Mouse (Mus musculus) hindbrain, embryonic 15.5 days (tissue): Measurements from ENCODE around the gene Agxt. TPM values are rescaled to one million over a fixed set of nuclear protein-coding genes. Genes with fewer than 3 reads are reported as not detected.

Source experiments
- ATAC-seq: fragments of 200-750 bp; cut with Nextera tagmentation; 2 replicates; pipeline ENCODE4 v1.8.0; 2017; ENCODE audit warnings: low read depth, moderate number of reproducible peaks, moderate TSS enrichment; ENCODE audit not compliant: low FRiP score
- H3K27ac ChIP-seq: fragments of 300-500 bp; sonication (generic); replicated peaks from 2 replicates; pipeline ENCODE4 v1.5.1; 2015; ENCODE audit warnings: mild to moderate bottlenecking, inconsistent platforms
- H3K27me3 ChIP-seq: fragments of 300-500 bp; sonication (generic); 2 replicates; pipeline ENCODE4 v1.6.1; 2015; ENCODE audit warnings: control low read depth, inconsistent platforms
- H3K36me3 ChIP-seq: fragments of 300-500 bp; sonication (generic); 2 replicates; pipeline ENCODE4 v1.6.1; 2015; ENCODE audit warnings: control low read depth, inconsistent platforms
- H3K4me1 ChIP-seq: fragments of 300-500 bp; sonication (generic); replicated peaks from 2 replicates; pipeline ENCODE4 v1.6.1; 2015; ENCODE audit warnings: control low read depth, inconsistent platforms
- H3K4me2 ChIP-seq: fragments of 300-500 bp; sonication (generic); 2 replicates; pipeline ENCODE4 v1.6.1; 2015; ENCODE audit warnings: moderate library complexity, mild to moderate bottlenecking, inconsistent platforms
- H3K4me3 ChIP-seq: fragments of 300-500 bp; sonication (generic); 2 replicates; pipeline ENCODE4 v1.5.1; 2015; ENCODE audit warnings: mild to moderate bottlenecking, inconsistent platforms
- H3K9ac ChIP-seq: fragments of 300-500 bp; sonication (generic); 2 replicates; pipeline ENCODE4 v1.6.1; 2015; ENCODE audit warnings: inconsistent platforms
- H3K9me3 ChIP-seq: fragments of 300-500 bp; sonication (generic); 2 replicates; pipeline ENCODE4 v1.6.1; 2016; ENCODE audit warnings: control low read depth, inconsistent platforms
- WGBS: fragments of 180-500 bp; shearing (Covaris S2); methylation state at CpG from one replicate; pipeline ENCODE4 v1.1.7; 2015; 5-methylcytosine and 5-hydroxymethylcytosine counted together
- polyA plus RNA-seq: library from polyadenylated mRNA; unstranded; fragments of >200 nt; fragmentation: Nextera tagmentation; extraction: Ambion mirVana; gene quantifications from 2 replicates; pipeline ENCODE4 v1.2.1, GENCODE M21; 2015

Gene Agxt
- polyA plus RNA-seq, 1 experiment from 2014 or later = not detected

- no peaks in the 10 kb centered on the region for H3K9me3 ChIP-seq
- H3K36me3 ChIP-seq = no peaks in the 10 kb centered on the region
- WGBS = 21% methylated on average over 6 of the region's 6 CpGs
- H3K9ac ChIP-seq = no peak overlapping the region
- H3K27ac ChIP-seq = no peak overlapping the region
- H3K27me3 ChIP-seq = 0 out of 2 replicates have a peak, but pooled peaks cover 3% of the 10 kb centered on the region
- no peak for ATAC-seq
- H3K4me2 ChIP-seq = peak overlapping the region; percentile 99
- H3K4me1 ChIP-seq = peaks cover 19% of the 10 kb centered on the region
- 0 out of 2 replicates have a peak overlapping the region, but pooled peaks have one; percentile 46 for H3K4me3 ChIP-seq
Measured at GRCm38 (mm10) chr1:93175849-93176248, 40.8 kb downstream of the Agxt start.

- Histone ChIP-seq H3K36me3 (no peaks in the 10 kb centered on the region), H3K27ac (peak overlapping the region; percentile 25; the same call in 1 of the 2 replicates), H3K9ac (peak overlapping the region; percentile 53), H3K4me1 (peaks cover 19% of the 10 kb centered on the region), H3K27me3 (0 out of 2 replicates have a peak, but pooled peaks cover 3% of the 10 kb centered on the region), H3K9me3 (no peaks in the 10 kb centered on the region), H3K4me2 (peak overlapping the region; percentile 99), H3K4me3 (peak overlapping the region; percentile 46)
- ATAC-seq = peak; percentile 43
- WGBS = 5% methylated on average over 39 of the region's 44 CpGs
Measured at GRCm38 (mm10) chr1:93176525-93177332, 41.7 kb downstream of the Agxt start.

- no peaks in the 10 kb centered on the region for H3K36me3 ChIP-seq
Measured at GRCm38 (mm10) chr1:93182281-93182680, 47.2 kb downstream of the Agxt start.

GRCm38 (mm10) chr1:93184071-93184828 is 49.2 kb downstream of the Agxt start:
- Histone ChIP-seq H3K9ac (no peak overlapping the region), H3K9me3 (no peaks in the 10 kb centered on the region), H3K36me3 (no peaks in the 10 kb centered on the region), H3K4me3 (no peak overlapping the region), H3K4me1 (peaks cover 8% of the 10 kb centered on the region; the same call in 1 of the 2 replicates), H3K27ac (no peak overlapping the region), H3K4me2 (no peak overlapping the region), H3K27me3 (0 out of 2 replicates have a peak, but pooled peaks cover 3% of the 10 kb centered on the region)
- WGBS = 58% methylated on average over 14 of the region's 14 CpGs
- peak; percentile 79 for ATAC-seq

More at GRCm38 (mm10) chr1:93182281-93182680, 47.2 kb downstream of the Agxt start:
- Histone ChIP-seq H3K27me3 (no peaks in the 10 kb centered on the region), H3K4me1 (peaks cover 8% of the 10 kb centered on the region; the same call in 1 of the 2 replicates), H3K9ac (no peak overlapping the region), H3K4me2 (no peak overlapping the region), H3K27ac (no peak overlapping the region), H3K4me3 (no peak overlapping the region), H3K9me3 (no peaks in the 10 kb centered on the region)
- ATAC-seq = no peak
- 91% methylated on average over 7 of the region's 7 CpGs for WGBS

GRCm38 (mm10) chr1:93190726-93191305 is 55.8 kb downstream of the Agxt start:
- no peaks in the 10 kb centered on the region for H3K4me1 ChIP-seq
- ATAC-seq = no peak
- no peak overlapping the region for H3K4me2 ChIP-seq
- H3K27me3 ChIP-seq = peaks cover 7% of the 10 kb centered on the region; the same call in 1 of the 2 replicates
- H3K36me3 ChIP-seq = no peaks in the 10 kb centered on the region
- H3K4me3 ChIP-seq = no peak overlapping the region
- no peak overlapping the region for H3K27ac ChIP-seq
- H3K9ac ChIP-seq = no peak overlapping the region
- 6% methylated on average over 9 of the region's 17 CpGs for WGBS
- no peaks in the 10 kb centered on the region for H3K9me3 ChIP-seq

GRCm38 (mm10) chr1:93194961-93195360 is 59.9 kb downstream of the Agxt start:
- Histone ChIP-seq H3K4me2 (no peak overlapping the region), H3K36me3 (no peaks in the 10 kb centered on the region), H3K27ac (no peak overlapping the region), H3K9me3 (no peaks in the 10 kb centered on the region), H3K4me1 (no peaks in the 10 kb centered on the region), H3K9ac (no peak overlapping the region), H3K4me3 (no peak overlapping the region), H3K27me3 (no peaks in the 10 kb centered on the region)
- no peak for ATAC-seq
- 90% methylated on average over 3 of the region's 3 CpGs for WGBS

Other genes starting within 250 kb of the Agxt start
- 0.56 and 0.61 TPM in 2 replicates for gene Ankmy1, start 232.3 kb upstream of the Agxt start, polyA plus RNA-seq
- gene Dusp28, start 228.3 kb upstream of the Agxt start, polyA plus RNA-seq = 16.6 and 17.3 TPM in 2 replicates
- 30.4 and 36.2 TPM in 2 replicates for gene Rnpepl1, start 224.5 kb upstream of the Agxt start, polyA plus RNA-seq
- gene Capn10, start 200.9 kb upstream of the Agxt start, polyA plus RNA-seq = 59.2 and 62.3 TPM in 2 replicates
- 0.54 and 0.79 TPM in 2 replicates for gene Gpr35, start 184.4 kb upstream of the Agxt start, polyA plus RNA-seq
- not detected in 2 replicates for gene Aqp12, start 128.9 kb upstream of the Agxt start, polyA plus RNA-seq
- gene Kif1a, start 33.3 kb upstream of the Agxt start, polyA plus RNA-seq = 456 and 490 TPM in 2 replicates
- 0.23 and 0.28 TPM in 2 replicates for gene 2310007B03Rik, start 25.7 kb downstream of the Agxt start, polyA plus RNA-seq
- 0.35 and 0.45 TPM in 2 replicates for gene Crocc2, start 33.5 kb downstream of the Agxt start, polyA plus RNA-seq
- gene Sned1, start 100.6 kb downstream of the Agxt start, polyA plus RNA-seq = 11.2 and 18.6 TPM in 2 replicates
- gene Mterf4, start 170.7 kb downstream of the Agxt start, polyA plus RNA-seq = 33.6 and 35.4 TPM in 2 replicates
- gene Ppp1r7, start 207.6 kb downstream of the Agxt start, polyA plus RNA-seq = 50.6 and 54.9 TPM in 2 replicates
- 6.5 and 7.2 TPM in 2 replicates for gene Pask, start 208.2 kb downstream of the Agxt start, polyA plus RNA-seq
- 0.88 and 1.2 TPM in 2 replicates for gene Ano7, start 238.7 kb downstream of the Agxt start, polyA plus RNA-seq